Mouse (Mus musculus): ENCODE data around the gene Slc22a14.

Slc22a14 gene

GRCm38 (mm10) chr9:119355943-119356342, 9.4 kb downstream of the Slc22a14 start:
- no peak for DNase-seq

GRCm38 (mm10) chr9:119353926-119354325, 11.4 kb downstream of the Slc22a14 start:
- DNase-seq: no peak

- DNase-seq: peak; percentile 87 to 88
Measured at GRCm38 (mm10) chr9:119352060-119352459, 13.3 kb downstream of the Slc22a14 start.

- no peak for DNase-seq
Measured at GRCm38 (mm10) chr9:119350947-119351705, 14.2 kb downstream of the Slc22a14 start.

- DNase-seq: no peak
Measured at GRCm38 (mm10) chr9:119350531-119350930, 14.8 kb downstream of the Slc22a14 start.

GRCm38 (mm10) chr9:119346376-119346775, 19.0 kb downstream of the Slc22a14 start:
- DNase-seq: no peak

GRCm38 (mm10) chr9:119342728-119343127, 22.6 kb downstream of the Slc22a14 start:
- no peak for DNase-seq

- peak; percentile 89 to 92 for DNase-seq
Measured at GRCm38 (mm10) chr9:119340909-119341816, 24.2 kb downstream of the Slc22a14 start, which contains the start of gene Myd88. Myd88 (minus strand) TSS chr9:119341411.

GRCm38 (mm10) chr9:119340212-119340580, 25.2 kb downstream of the Slc22a14 start:
- no peak for DNase-seq

- DNase-seq: peak; percentile 70 to 75
Measured at GRCm38 (mm10) chr9:119339558-119340211, 25.7 kb downstream of the Slc22a14 start, which contains the start of gene Acaa1a. Acaa1a (plus strand) TSS chr9:119339676.

GRCm38 (mm10) chr9:119339106-119339505, 26.2 kb downstream of the Slc22a14 start:
- peak in 1 of 2 experiments; percentile 10 for DNase-seq

GRCm38 (mm10) chr9:119338350-119338749, 27.0 kb downstream of the Slc22a14 start:
- no peak for DNase-seq

GRCm38 (mm10) chr9:119337842-119338241, 27.5 kb downstream of the Slc22a14 start:
- no peak for DNase-seq

- no peak for DNase-seq
Measured at GRCm38 (mm10) chr9:119335571-119335970, 29.8 kb downstream of the Slc22a14 start.

GRCm38 (mm10) chr9:119334834-119335233, 30.5 kb downstream of the Slc22a14 start:
- DNase-seq: no peak

- DNase-seq: peak; percentile 20 to 24
Measured at GRCm38 (mm10) chr9:119334324-119334723, 31.0 kb downstream of the Slc22a14 start.

- no peak for DNase-seq
Measured at GRCm38 (mm10) chr9:119330186-119330963, 35.0 kb downstream of the Slc22a14 start.

- DNase-seq: no peak
Measured at GRCm38 (mm10) chr9:119328488-119328887, 36.9 kb downstream of the Slc22a14 start.

GRCm38 (mm10) chr9:119324130-119324529, 41.2 kb downstream of the Slc22a14 start:
- DNase-seq: no peak

- no peak for DNase-seq
Measured at GRCm38 (mm10) chr9:119323260-119323645, 42.1 kb downstream of the Slc22a14 start.

- DNase-seq: peak; percentile 97 to 98
Measured at GRCm38 (mm10) chr9:119322289-119323259, 42.8 kb downstream of the Slc22a14 start, which contains the start of gene Oxsr1. Oxsr1 (minus strand) TSS chr9:119322427.
